Mouse (Mus musculus) urinary bladder, adult 2 months (tissue): ENCODE results near the gene Cd55. TPM values are rescaled to one million over a fixed set of nuclear protein-coding genes. Genes with fewer than 3 reads are reported as not detected.
"Not testable (repeated sequence)": the region's sequence is repeated elsewhere in the genome, so short reads cannot be mapped to it uniquely, and the experiment has no call there.

Experiments
- DNase-seq: peaks from one replicate; pipeline ENCODE4 v3.0.0; 2022; ENCODE audit warnings: low spot score
- polyA plus RNA-seq: library from polyadenylated mRNA; depleted of rRNA; stranded (reverse); fragments of >200 nt; gene quantifications from 2 replicates; pipeline ENCODE4 v1.2.3, GENCODE M21; 2012; rRNA removed

Gene Cd55
- polyA plus RNA-seq, 1 experiment, result 105 TPM

DNA sequence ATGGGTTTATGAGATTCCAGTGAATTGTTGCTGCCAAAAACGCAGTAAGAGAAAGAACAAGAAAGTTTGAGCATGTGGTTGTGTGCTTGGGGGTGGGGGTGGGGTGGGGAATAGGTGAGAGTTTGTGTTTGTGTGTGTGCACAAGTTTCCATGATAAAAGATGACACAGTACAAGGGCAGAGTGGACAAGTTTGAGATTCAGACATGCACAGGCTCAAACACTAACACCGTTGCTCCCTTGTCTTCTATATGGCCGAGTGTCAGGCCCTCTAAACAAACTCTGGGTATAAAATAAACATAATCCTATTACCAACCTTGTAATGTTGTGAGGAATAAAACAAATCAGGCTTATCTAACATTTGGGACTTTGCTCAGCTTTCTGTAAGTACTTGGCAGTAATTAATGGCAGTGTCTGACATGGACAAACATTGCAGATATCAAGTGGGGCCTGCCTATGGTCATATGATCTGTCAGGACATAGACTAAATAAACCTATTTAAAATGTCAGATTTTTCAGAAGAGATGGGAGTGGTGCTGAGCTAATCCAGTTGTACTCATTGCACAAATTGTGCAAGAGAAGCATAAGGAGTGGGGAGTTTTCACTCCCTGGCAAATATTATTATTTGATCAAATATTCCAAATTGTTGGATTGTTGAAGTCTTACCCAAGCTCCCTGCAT, 35.2 kb downstream of the Cd55 start:
- not testable (repeated sequence) for DNase-seq

DNA sequence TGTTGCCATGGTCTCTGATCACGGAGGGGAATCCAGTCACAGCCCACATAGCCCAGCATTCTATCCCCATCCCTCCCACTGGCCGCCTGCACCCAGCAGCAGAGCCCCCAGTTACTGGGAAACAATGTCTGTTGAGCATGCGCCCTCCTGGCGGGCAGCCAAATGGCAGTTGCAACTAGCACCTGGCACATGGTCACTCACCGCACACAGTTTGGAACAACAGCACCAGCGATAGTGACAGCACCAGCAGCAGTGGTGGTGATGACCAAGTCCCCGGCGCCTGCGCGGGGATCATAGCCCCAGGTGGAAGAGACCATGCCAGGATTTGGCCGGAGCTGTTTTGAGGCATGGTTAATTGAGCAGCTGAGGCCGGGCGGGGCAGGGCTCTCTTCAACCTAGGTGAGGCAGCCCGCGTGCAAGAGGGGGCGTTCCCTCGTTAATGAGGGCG, 39.9 kb downstream of the Cd55 start, which contains the start of gene Cd55b:
TSS of gene Cd55b (minus strand) at position 346 of the 448 bp plus-strand sequence.
- DNase-seq, result no peak

DNA sequence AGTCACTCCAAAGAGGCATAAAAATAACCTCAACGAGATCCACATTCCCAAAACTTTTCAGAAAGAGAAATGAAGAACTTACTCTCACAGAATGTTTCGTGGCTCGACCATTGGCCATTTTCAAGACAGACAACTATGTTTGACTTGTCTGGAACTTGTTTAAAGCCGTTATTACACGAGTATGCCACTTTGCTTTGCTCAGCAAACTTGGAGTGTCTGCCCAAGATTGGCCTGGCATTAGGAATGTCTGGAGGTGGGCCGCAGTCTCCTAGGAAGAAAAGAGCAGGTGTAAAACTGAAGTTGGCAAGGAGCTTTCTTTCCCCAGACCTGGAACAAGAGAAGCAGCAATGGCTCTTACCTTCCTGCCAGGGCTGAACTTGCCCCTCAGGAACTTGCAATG, 40.5 kb downstream of the Cd55 start:
- DNase-seq, result not testable (repeated sequence)

DNA sequence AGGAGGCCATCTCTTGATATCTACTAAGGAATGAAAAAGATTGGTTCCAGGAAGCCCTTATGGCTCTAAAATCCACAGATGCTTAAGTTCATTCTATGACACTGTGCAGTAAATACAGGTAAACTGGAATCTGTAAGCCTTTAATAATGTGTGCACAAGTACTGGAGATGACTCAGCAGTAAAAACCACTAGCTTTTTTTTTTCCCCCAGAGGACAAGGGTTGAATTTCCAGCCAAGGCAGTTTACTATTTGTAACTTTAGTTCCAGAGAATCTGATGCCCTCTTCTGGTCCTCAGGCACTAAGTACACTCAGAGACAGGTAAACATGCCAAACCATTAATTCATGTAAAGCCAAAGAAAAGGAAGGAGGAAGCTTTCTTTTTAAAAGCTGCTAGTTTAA, 65.4 kb downstream of the Cd55 start:
- DNase-seq, result not testable (repeated sequence)

Other genes starting within 250 kb of the Cd55 start
- not detected in 2 replicates for gene Cd55b, start 39.7 kb downstream of the Cd55 start, polyA plus RNA-seq
- 0.88 and 1.3 TPM in 2 replicates for gene Zp3r, start 166.9 kb upstream of the Cd55 start, polyA plus RNA-seq
- not detected in 2 replicates for gene C4bp, start 198.9 kb upstream of the Cd55 start, polyA plus RNA-seq